Mouse (Mus musculus): ENCODE results near the gene Mrps9.

Mrps9 gene

GRCm38 (mm10) chr1:42906696-42907095 is 55.7 kb downstream of the Mrps9 start:
- no peak for DNase-seq (ENCODE audit: low read depth, low spot score)

GRCm38 (mm10) chr1:42907153-42907552 is 56.1 kb downstream of the Mrps9 start:
- no peak for DNase-seq (ENCODE audit: low read depth, low spot score)

GRCm38 (mm10) chr1:42915062-42915461 is 64.0 kb downstream of the Mrps9 start:
- DNase-seq (ENCODE audit: low read depth, low spot score), result peak; percentile 47

GRCm38 (mm10) chr1:42916719-42917118 is 65.7 kb downstream of the Mrps9 start:
- no peak for DNase-seq (ENCODE audit: low read depth, low spot score)

DNA sequence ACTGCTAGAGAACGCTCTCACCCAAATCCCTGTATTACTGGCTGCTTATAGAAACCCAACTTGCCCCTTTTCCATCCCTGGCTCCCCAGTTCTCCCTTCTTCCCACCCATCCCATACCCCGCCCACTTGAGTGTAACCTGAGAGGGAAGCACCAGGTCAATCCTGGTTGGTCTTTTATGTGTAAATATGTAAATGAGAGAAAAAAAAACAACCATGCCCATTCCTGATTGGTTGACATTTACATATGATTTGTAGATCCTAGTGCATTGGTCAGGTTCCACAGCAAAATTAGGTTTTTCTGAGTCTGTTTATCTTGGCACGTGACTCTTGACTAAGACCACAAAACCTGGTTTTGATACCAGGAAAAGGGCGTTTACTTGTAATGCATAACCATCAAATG is 66.9 kb downstream of the Mrps9 start:
- no peak for DNase-seq (ENCODE audit: low read depth, low spot score)

GRCm38 (mm10) chr1:42923924-42924323 is 72.9 kb downstream of the Mrps9 start:
- DNase-seq (ENCODE audit: low read depth, low spot score), result no peak

DNA sequence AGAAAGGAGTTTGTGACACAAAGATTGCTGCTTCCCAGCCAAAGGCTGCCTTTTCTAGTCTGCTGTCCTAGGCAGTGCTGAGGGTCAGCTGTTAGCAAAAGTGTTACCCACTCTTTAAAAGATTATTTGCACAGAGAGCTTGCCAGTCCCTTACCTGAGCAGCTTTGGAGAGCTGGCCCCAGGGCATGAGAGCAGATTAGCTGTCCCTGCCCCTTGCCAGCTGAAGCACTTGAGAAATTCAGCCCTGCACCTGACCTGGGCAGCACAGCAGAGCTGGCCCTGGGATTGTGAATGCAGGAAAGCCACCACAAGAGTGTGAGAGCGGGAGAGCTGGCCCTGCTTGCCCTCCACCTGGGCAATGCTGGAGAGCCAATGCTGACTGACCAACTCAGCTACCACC is 82.6 kb downstream of the Mrps9 start:
- DNase-seq (ENCODE audit: low read depth, low spot score), result no peak

- DNase-seq (ENCODE audit: low read depth, low spot score), result no peak
These were observed 97.5 kb downstream of the Mrps9 start for GRCm38 (mm10) chr1:42948486-42948885.

- peak; percentile 50 for DNase-seq (ENCODE audit: low read depth, low spot score)
These were observed 101.9 kb downstream of the Mrps9 start, which contains the start of gene Gpr45 for GRCm38 (mm10) chr1:42952734-42953481. Gpr45 (plus strand) TSS chr1:42952872.

DNA sequence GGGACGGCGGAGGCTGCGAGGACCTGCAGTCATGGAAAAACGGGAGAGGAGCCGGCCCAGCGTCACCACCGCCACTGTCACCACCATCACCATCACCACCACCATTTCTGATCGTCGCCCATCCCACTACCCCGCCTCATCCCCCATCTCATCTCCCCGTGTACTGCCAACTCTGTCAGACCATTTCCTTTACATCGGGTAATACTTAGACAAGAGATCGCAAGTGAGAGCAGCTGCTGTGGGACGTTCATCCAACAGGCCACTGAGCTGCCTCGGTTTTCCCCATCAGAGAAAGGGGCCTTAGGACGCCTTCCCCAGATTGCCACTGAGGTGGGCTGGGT is 102.4 kb downstream of the Mrps9 start:
- peak; percentile 12 for DNase-seq (ENCODE audit: low read depth, low spot score)

Measured in CD4-positive, CD25-positive, alpha-beta regulatory T cell, adult 2 months (primary cell).